Comparison of ENCODE assay signal across 25 mouse cellular contexts in the genomic region with DNA sequence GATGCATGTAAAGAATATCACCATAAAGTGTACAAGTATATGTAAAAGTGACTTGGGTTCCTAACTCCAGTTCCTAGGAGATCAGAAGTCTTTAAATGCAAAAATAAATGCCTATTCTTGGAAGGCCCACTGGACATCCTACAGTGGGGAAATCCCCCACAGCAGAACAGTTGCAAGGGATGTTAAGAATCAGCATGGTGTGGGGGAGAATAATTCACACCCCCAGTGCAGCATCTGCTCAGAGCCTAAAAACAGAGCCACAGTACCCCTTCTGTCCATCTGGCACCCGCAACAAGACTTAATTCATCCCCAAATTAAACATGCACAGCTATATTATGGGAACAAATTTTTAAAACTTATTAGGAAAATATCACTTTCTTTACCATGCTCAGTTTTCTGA. TPM values are rescaled to one million over a fixed set of nuclear protein-coding genes. Genes with fewer than 3 reads are reported as not detected.
A peak's percentile ranks its signal among the peaks of the same experiment; 100 is the strongest.
DNase-seq lines count a peak whose midpoint lies in the region.
"Had no signal": no experiment of that assay in that cellular context is flagged by ENCODE, and none has a peak within 500 bp of the region (broad histone marks: within the 10 kb centered on the region; RNA-seq: fewer than 3 reads in every experiment).

No protein-coding gene starts in this region.

- intact Hi-C loops in left cerebral cortex, postnatal 36 days (cut with DNase I), result no loop called here
- intact Hi-C loops in heart, postnatal 14 days (cut with DNase I), result no loop called here

- DNase-seq in brain, adult 2 months (ENCODE audit: low read depth, low spot score), result peak; percentile 88
- peak; percentile 41 to 75 for DNase-seq in frontal cortex, adult 2 months (ENCODE audit: extremely low spot score in 1 of 2, low spot score in 1 of 2)
- DNase-seq in layer of hippocampus, postnatal 25 days (ENCODE audit: extremely low spot score in 1 of 2, low spot score in 1 of 2), result peak; percentile 10
- peak; percentile 47 to 52 for DNase-seq in left cerebral cortex, postnatal 36 days (ENCODE audit: low spot score in 2 of 2)
- no peak for DNase-seq in heart, postnatal 14 days
- DNase-seq in retina, embryonic 14.5 days (ENCODE audit: low spot score), result no peak
- DNase-seq in kidney, postnatal 4 days, result no peak
- DNase-seq in thymus, adult 18-20 months, result no peak
- DNase-seq: adrenal gland, postnatal 14 days; cerebellum, adult 9-10 months; gastrocnemius, adult 2 months; heart, adult 2 months; kidney, adult 9 months; lung, adult 2 months; lung, postnatal 4 days; thymus, postnatal 14 days had no signal

RNA-seq across cellular contexts. Expression of a gene that starts 39.3 kb away (rescaled TPM):
- polyA plus RNA-seq in frontal cortex, adult 2 months (2012; rRNA removed), result not detected in 2 replicates
- total RNA-seq in layer of hippocampus, postnatal 25 days (2021), result not detected
- not detected for total RNA-seq in left cerebral cortex, postnatal 36 days (2021)
- not detected for total RNA-seq in heart, postnatal 14 days (2021)
- total RNA-seq: adrenal gland, postnatal 14 days; gastrocnemius, adult 2 months; heart, adult 2 months; layer of hippocampus, postnatal 14 days; liver, adult 2 months; MEL; neutrophil, adult 5-6 weeks had no signal
- polyA plus RNA-seq: heart, adult 2 months; heart, postnatal 0 days; hindbrain, embryonic 15.5 days; liver, adult 2 months; lung, adult 2 months; midbrain, embryonic 11.5 days; myocyte; stomach, embryonic 14.5 days had no signal

Comparison
In these comparisons a context has a peak if more than half of its experiments do, and no peak if none do; other contexts are left out.
1. DNase-seq: peak in brain, adult 2 months (single experiment), frontal cortex, adult 2 months (2 of 2), layer of hippocampus, postnatal 25 days (2 of 2) and left cerebral cortex, postnatal 36 days (2 of 2); none in heart, postnatal 14 days (0 of 2), retina, embryonic 14.5 days (single experiment), kidney, postnatal 4 days (0 of 2) and thymus, adult 18-20 months (0 of 2).